Mouse (Mus musculus): ENCODE measurements around the gene Gm572.

Gm572 gene

DNA sequence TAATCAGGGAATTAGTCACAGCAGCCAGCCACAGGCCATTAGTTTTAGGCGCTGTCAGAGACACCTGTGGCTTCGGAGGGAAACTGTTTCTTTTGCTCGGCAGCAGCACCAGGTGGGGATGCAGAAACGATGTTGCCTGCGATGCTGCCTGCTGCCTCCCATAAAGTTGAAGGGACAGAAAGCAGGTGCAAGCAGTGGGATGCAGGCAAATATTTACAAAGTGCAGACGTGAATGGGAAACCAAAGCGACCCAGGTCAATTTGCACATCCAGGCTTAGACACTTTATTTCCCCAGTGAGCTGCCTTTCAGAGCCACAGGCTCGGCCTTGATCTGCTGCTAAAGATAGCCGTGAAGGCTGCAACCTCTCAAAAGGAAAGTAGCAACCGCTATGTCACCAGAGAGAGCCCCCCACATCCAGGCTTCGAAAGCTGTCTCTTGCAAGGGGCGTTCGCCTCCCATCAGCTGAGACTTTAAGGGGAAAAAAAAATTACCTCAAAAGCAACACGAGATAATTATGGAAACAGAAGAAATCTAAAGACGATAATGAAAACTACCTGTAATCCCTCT, 13.7 kb downstream of the Gm572 start:
- in situ Hi-C loops (cut with MboI; ENCODE audit: low pct_unique_long_range_greater_than_20kb in 1 of 2, low sequenced_read_pairs in 2 of 2, unreplicated experiment in 1 of 2) = no loop called here

DNA sequence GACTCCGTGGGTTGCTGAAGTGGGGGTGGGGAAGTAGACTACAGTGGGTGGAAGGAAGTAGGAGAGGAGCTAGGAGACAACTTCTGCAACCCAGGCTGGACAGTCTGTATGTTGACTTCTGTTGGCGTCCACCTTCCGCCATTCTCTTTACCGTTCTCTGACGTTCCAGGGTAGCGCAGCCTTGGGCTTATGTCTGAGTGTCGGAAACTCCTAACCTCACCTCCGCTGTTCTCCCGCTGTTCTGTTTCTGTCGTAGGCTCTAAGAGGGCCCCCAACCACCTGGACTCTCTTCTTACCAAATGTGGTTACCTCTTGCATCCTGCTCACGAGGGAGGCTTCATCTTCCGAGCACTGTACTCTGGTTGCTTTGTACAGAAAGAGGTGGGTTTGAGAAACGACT, 14.7 kb downstream of the Gm572 start:
- in situ Hi-C loops (cut with MboI; ENCODE audit: low pct_unique_long_range_greater_than_20kb in 1 of 2, low sequenced_read_pairs in 2 of 2, unreplicated experiment in 1 of 2) = no loop called here

DNA sequence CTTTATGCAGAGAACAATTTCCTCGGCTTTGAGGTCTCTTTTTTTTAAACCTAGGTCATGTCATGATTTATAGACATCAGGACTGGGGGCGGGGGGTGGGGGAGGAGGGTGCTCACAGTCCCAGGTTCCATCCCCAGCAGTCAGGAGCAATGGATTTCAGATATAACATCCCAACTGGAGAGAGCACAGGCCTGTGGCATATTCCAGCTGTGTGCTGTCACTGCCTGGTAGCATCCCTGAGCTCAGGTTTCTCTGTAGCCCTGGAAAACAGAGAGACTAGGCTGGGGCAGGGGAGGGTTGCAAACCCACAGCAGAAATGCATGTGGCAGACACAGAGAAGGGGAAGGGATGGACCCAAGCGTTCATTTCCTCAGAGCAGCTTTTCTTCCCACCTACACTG, 17.1 kb downstream of the Gm572 start:
- in situ Hi-C loops (cut with MboI; ENCODE audit: low pct_unique_long_range_greater_than_20kb in 1 of 2, low sequenced_read_pairs in 2 of 2, unreplicated experiment in 1 of 2) = no loop called here

DNA sequence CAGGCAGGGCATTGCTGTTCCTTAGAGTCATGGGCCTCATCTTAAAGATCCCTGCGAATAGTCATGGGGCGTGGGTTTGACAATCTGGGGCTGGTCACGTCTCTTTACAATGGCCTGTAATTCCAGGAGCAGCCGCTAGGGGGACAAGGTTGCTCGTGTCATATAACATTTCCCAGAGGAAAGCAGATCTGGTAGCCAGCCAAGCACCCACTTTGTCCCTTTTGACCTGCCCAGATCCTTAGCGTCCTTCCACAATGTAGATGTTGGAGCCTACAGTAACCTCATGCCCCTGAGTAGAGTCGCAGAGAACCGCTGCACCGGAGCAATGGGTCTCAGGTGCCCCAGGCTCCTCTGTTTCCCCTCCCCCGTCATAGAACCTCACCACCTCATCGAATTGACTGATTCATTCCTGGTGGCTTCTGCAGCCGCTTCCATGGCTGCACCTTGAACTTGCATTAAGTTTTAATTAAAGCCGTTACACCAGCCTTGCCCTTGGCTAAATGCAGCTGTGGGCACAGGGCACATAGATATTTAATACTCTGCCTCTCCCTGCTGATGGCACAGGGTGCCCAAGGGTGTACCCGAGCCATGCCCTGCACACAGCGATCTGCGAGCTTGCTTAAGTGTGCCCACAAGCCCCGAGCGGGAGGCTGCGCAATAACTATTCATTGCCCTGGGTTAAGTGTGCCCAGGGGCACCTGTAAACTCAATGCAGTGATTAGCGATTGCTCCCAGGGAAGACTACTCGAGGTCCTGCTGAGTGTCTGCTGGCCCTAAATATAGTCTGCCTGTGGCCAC, 19.2 kb downstream of the Gm572 start:
- in situ Hi-C loops (cut with MboI; ENCODE audit: low pct_unique_long_range_greater_than_20kb in 1 of 2, low sequenced_read_pairs in 2 of 2, unreplicated experiment in 1 of 2) = no loop called here

DNA sequence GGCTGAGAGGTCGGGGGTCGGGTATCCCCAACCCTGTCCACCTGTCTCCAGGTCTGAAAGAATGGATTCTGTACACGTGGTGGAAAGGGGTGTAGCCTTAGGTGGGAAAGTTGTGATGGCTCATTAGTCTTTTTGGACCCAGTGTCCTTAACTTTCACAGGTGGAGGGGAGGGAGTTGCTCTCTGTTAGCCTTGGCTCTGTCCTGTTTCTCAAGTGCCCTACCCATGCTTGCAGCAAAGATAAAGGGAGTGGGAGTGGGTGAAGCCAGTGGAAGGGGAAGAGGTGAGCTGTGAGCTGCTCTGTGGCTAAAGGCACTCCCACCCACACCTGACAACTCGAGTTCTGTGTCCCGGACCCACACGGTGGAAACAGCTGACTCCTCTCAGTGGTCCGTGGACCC, 20.2 kb downstream of the Gm572 start:
- in situ Hi-C loops (cut with MboI; ENCODE audit: low pct_unique_long_range_greater_than_20kb in 1 of 2, low sequenced_read_pairs in 2 of 2, unreplicated experiment in 1 of 2) = no loop called here

DNA sequence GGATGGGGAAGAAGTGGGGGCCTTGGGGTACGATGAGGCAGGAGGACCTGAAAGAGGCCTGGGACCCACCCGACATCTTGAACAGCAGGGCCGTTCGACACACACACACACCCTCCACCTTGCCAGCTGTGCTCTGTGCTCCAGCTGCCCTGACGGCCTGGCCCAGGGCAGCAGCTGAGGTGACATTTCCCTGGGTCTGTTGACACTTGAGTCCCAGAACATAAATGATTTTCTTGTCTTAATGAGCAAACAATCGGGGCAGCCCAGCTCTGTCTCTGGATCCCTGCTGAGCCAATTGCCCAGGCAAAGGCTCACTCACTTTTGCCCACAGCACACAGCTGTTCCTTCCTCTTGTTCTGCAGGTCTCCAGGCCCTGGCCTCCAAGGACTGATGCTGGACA, 20.9 kb downstream of the Gm572 start:
- in situ Hi-C loops (cut with MboI; ENCODE audit: low pct_unique_long_range_greater_than_20kb in 1 of 2, low sequenced_read_pairs in 2 of 2, unreplicated experiment in 1 of 2) = no loop called here

DNA sequence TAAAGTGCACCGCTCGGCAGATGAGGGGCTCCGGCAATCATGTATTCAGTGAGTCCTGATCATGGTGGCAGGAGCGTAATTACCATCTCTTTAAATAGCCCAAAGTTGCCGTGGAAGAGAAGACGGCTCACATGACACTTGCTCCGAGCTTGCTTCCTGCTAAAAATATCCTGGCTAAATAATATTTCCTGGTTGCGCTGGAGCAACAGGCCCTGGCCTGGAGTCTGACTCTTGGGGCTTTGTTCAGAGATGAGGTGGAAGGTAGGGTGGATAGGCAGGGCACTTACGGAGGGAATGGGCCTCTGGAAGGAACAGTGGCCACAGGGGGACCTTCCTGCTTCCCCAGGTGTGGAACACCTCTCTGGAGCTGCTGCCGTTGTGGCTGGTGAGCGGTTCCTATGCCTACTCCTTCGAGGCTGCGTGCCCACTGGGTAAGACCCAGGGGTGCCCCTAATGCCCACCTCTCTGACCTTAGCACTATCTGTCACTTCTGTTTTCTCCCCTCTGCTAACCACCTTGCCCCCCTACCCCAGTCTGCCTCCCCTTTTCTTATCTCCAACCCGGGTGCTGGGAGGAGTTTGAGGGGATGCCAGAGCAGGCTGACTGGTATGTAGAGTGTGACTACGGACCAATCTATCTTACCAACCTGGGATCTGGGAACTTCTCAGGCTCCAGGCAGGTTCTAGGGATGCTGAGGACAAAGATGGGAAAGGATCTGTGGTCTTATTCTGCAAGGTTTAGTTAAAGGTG, 24.1 kb downstream of the Gm572 start:
- in situ Hi-C loops (cut with MboI; ENCODE audit: low pct_unique_long_range_greater_than_20kb in 1 of 2, low sequenced_read_pairs in 2 of 2, unreplicated experiment in 1 of 2) = no loop called here

DNA sequence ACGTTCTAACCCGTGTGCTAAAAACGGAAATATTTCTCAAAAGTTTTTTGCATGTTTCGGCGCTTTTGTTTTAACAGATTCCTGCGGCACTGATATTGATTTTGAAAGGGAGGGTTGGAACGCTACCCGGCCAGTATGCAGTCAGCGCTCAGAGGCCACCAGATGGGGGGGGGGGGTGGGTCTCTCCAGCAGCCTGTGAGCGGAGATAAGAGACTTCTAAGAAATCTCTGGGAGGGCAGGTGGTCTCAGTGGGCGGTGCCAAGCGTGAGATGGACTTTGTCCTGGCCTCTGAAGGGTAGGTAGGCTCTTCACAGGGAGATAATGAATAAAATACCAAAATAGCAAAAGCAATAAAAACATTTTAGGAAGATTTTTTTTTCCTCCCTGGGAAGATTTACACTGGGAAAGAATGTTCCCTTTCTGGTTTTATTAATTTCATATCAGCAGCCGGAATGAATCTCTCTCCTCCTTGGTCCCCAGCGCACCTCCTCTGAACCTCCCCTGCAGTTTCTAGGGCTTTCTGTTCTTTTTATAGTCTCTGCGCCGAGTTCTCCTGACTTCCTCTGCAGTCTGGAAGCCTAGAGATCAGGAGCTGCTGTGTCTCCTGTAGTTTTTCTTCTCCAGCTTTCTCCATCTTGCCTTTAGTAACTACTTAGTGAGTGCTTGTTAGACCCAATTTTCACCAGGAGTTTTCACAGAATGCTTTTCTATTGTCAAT, 28.3 kb downstream of the Gm572 start:
- in situ Hi-C loops (cut with MboI; ENCODE audit: low pct_unique_long_range_greater_than_20kb in 1 of 2, low sequenced_read_pairs in 2 of 2, unreplicated experiment in 1 of 2) = no loop called here

DNA sequence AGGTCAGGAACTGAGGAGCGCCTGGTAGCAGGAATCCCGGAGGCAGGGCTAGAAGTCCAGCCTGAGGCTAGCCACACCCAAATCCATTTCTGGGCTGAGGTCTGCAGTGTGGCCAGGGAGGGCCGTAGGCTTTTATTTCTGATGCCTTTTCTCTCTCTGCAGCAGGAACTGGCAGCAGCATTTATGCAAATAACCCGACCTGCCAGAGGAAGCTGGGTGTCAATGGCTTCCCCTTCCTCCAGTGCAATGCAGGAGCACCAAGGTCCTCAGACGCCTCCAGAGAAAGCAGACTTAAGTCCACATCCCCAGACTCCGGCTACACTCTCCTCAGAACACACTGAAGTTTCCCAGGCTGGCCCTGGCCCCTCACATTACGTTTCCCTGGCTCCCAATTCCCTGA, 31.9 kb downstream of the Gm572 start:
- in situ Hi-C loops (cut with MboI; ENCODE audit: low pct_unique_long_range_greater_than_20kb in 1 of 2, low sequenced_read_pairs in 2 of 2, unreplicated experiment in 1 of 2) = no loop called here

DNA sequence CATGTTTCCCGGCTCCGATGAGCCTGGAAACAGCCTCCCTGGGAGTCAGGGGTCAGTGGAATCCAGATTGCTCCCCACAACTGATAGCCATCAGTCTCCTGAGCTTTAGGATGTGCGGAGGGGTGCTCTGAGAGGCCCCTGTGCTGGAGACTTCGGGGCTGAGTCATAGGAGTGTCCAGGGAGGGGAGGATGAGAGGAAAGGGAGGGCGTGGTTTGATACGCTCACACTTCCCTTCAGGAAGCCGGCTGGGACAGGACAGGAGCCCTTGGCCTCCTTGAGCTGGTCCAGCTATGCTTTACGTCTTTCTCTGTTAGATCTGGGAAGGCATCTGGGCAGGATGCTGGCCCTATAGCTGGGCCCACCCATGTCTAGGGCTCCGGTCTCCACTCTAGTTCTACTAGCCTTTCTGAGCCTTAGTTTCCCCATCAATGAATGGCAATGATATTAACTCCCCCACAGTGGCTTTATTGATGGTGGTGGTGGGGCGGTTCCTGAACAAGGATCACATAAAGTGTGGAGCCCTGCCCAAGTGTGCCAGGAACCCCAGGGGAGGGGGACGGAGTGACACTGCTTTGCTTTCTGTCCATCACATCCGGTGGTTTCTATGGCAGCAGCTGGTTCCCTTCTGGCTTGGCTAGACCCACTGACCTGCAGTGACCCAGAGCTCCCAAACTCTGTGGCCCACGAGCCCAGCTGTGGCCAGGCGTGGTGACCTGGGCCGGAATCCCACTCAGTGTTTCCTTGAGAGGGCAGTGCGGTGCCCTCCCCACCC, 33.3 kb downstream of the Gm572 start:
- in situ Hi-C loops (cut with MboI; ENCODE audit: low pct_unique_long_range_greater_than_20kb in 1 of 2, low sequenced_read_pairs in 2 of 2, unreplicated experiment in 1 of 2) = no loop called here

DNA sequence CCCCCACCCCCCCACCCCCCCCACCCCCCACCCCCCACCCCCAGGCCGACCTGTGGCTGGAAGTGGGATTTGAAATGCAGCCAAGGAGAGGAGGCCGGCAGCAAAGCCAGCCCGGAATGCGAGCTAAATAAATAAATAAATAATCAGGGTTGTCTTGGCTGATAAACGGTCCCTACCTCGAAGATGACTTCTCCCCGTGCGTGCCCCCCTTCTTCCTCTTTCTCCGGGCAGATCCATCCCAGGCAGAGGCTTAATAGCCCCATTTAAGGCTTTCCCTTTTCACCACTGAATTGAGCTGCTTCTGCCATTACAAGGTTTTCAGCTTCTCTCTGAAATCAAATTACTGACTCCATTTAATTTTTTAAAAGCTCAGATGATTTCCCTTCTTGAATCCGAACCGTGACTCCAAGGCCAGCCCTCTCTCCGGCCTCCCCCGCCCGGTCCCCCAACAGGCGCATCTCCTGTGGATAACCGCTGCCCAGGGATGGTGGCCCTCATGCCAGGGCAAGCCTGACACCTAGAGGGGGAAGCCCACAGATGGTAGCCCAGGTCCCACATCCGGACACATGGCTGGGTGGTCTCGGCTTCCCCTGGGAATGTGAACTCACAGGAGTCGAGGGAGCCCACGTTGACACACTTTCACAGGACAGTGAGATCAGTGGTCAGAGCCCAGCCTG, 34.0 kb downstream of the Gm572 start:
- in situ Hi-C loops (cut with MboI; ENCODE audit: low pct_unique_long_range_greater_than_20kb in 1 of 2, low sequenced_read_pairs in 2 of 2, unreplicated experiment in 1 of 2) = no loop called here

DNA sequence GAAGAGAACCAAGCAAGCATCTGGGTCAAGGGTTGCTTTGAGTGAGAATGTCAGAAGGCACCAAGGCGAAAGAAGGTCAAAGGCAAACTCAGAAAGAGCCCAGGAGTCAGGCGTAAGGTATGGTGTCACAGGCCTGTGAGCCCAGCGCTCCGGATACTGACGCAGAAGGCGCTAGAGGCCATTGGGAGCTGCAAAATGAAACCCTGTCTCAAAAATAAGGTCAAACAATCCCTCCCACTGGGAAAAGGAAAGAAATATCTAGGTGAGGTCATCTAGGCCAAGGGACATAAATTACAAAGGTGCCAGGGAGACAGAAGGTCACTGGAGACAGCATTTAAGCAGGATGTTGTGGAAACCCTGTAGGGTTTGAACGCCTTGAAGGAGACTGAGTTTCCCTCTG, 35.0 kb downstream of the Gm572 start:
- in situ Hi-C loops (cut with MboI; ENCODE audit: low pct_unique_long_range_greater_than_20kb in 1 of 2, low sequenced_read_pairs in 2 of 2, unreplicated experiment in 1 of 2) = no loop called here

DNA sequence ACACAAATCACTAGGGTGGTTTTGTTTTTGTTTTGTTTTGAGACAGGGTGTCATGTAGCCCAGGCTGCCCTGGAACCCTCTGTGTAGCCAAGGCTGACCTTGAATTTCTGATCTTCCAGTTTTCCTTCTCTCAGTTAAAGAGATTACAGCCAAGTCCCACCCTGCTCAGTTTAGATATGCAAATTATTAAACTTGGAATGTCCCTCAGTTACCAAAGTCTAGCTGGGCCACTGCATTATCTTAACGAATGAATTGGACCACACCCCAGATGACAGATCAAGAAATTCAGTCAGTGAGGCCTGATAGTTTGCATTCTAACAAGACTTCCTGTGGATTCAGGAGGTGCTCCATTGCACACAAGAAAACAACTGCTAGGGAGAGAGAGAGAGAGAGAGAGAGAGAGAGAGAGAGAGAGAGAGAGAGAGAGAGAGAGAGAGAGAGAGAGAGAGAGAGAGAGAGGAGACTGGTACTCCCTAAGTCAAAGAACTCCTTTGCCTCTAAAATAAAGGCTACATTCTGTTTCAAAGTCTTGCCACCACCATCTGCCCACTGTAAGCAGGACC, 37.5 kb downstream of the Gm572 start:
- in situ Hi-C loops (cut with MboI; ENCODE audit: low pct_unique_long_range_greater_than_20kb in 1 of 2, low sequenced_read_pairs in 2 of 2, unreplicated experiment in 1 of 2) = no loop called here

DNA sequence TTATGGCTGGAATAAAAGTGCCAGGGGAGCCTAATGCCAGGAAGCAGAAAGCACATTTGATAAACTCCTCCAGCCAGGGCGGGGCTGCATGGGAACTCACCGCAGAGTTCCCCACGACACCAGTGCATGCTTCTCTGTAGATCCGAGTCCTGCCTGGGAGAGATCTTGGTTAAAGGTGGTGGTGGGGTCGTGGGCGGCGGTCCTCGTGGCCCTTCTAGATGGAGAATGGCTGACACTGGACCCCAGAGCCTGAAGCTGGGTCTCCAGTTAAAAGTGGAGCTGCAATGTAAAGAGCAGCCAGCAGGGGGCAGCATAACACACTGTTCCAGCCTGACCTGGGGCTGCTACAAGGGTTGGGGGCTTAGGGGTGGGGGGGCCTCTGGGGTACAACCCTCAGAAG, 38.3 kb downstream of the Gm572 start:
- in situ Hi-C loops (cut with MboI; ENCODE audit: low pct_unique_long_range_greater_than_20kb in 1 of 2, low sequenced_read_pairs in 2 of 2, unreplicated experiment in 1 of 2) = no loop called here

DNA sequence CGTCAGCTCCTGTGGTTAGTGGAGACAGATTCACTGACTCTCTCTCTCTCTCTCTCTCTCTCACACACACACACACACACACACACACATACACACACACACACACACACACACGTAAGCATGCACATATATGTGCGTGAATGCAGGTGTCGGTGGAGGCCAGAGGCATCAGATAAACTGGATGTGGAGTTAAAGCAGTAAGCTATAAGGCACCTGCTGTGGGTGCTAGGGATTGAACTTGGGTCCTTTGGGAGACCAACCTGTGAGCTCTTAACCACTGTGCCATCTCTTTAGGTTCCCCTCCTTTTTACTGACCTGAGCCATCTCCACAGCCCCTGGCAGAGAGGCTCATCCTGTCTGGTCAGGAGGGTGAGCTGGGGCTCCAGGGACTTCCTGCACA, 39.8 kb downstream of the Gm572 start:
- in situ Hi-C loops (cut with MboI; ENCODE audit: low pct_unique_long_range_greater_than_20kb in 1 of 2, low sequenced_read_pairs in 2 of 2, unreplicated experiment in 1 of 2) = no loop called here

DNA sequence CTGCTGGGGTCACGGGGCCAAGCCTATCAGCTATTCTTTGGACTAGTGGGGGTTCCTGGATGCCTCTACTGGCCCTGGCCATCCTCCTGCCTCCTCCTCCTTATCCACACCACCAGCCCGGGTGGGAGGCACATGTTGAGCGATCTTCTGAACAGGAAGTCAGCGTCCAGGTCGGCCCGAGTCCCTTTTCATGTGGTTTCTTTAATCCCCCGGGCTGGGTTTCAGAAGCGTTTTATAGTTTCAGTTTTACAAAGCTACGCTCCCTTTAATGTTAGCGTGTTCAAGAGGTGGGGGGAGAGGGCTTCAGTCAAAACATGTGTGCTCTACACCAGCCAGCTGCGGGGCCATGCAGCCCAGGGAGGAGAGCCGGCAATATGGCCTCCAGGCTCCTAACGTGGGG, 40.4 kb downstream of the Gm572 start:
- in situ Hi-C loops (cut with MboI; ENCODE audit: low pct_unique_long_range_greater_than_20kb in 1 of 2, low sequenced_read_pairs in 2 of 2, unreplicated experiment in 1 of 2) = no loop called here

DNA sequence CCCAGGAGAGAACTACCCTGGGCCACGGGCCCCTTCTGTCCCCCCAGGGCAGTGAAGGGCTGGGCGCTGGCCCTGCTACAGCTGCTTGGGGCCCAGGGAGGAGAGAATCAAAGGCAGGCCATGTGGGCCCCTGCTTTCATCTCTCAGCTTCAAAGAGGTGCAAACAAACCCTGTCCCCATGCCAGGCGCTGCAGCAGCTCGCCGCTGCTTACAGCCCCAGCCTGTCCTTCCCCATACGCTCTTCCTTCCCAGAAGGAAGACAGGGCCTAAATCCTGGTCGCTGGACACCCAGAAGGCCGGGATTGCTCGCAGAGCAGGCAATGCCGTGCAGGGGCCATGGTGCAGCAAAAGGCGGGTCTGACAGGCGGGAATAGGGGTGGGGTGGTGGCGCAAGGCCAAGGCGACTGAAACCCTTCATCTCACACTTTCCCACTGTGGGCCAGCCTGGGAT, 43.4 kb downstream of the Gm572 start:
- in situ Hi-C loops (cut with MboI; ENCODE audit: low pct_unique_long_range_greater_than_20kb in 1 of 2, low sequenced_read_pairs in 2 of 2, unreplicated experiment in 1 of 2) = no loop called here

DNA sequence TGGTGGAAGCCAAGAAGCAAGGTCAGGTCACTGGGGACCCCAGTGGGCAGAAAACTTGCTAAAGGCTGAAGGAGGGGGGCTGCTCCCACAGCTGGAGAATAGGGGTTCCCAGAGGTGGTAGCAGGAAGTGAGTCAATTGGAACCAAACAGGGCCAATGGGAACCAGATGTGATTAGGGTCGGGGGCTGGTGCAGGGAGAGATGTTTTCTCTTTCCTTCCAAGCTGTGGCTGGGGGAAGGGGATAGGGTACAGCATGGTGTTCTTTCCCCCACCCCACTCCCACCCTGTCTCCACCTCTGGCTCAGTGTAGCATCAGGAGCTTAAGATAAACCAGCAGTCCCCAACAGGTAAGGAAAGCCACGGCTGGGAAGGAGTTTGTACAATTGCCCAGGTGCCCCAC, 45.0 kb downstream of the Gm572 start:
- in situ Hi-C loops (cut with MboI; ENCODE audit: low pct_unique_long_range_greater_than_20kb in 1 of 2, low sequenced_read_pairs in 2 of 2, unreplicated experiment in 1 of 2) = no loop called here

Data from mouse embryonic stem cell (cell line).